ENCODE assay signal across 8 mouse cellular contexts in the genomic region with DNA sequence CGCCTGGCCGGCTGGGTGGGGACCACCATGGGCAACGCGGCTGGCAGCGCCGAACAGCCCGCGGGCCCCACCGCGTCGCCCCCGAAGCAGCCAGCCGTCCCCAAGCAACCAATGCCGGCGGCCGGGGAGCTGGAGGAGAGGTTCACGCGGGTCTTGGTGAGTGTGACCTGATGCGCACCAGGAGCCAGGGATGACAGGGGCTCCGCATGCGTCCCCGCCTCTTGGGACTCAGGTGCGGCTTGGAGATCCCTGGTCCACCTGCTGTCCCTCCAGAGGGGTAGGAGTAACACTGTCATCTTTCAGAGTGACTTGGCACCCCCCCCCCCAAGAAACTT. TPM values are rescaled to one million over a fixed set of nuclear protein-coding genes. Genes with fewer than 3 reads are reported as not detected.
DNase-seq lines count a peak whose midpoint lies in the region; ATAC-seq lines count a peak whose summit lies in the region.

No protein-coding gene starts in this region.

- H3K4me2 ChIP-seq in heart, embryonic 12.5 days: peak overlapping the region; percentile 95
- H3K4me2 ChIP-seq in midbrain, embryonic 12.5 days (replicated peaks): peak overlapping the region; percentile 88

- WGBS in heart, embryonic 12.5 days: 3% methylated on average over 23 of the region's 23 CpGs
- 1% methylated on average over 18 of the region's 23 CpGs for WGBS in midbrain, embryonic 12.5 days

- H3K4me1 ChIP-seq in heart, embryonic 12.5 days (replicated peaks): peaks cover 23% of the 10 kb centered on the region
- peaks cover 15% of the 10 kb centered on the region for H3K4me1 ChIP-seq in midbrain, embryonic 12.5 days

- no peak for ATAC-seq in heart, embryonic 12.5 days (ENCODE audit: insufficient number of reproducible peaks, low FRiP score)
- no peak for ATAC-seq in midbrain, embryonic 12.5 days (ENCODE audit: low FRiP score, low read depth)

- peak overlapping the region; percentile 63 for H3K4me3 ChIP-seq in heart, embryonic 12.5 days
- H3K4me3 ChIP-seq in midbrain, embryonic 12.5 days: peak overlapping the region; percentile 64

- intact Hi-C loops in heart, postnatal 14 days (cut with DNase I): no loop called here

- H3K36me3 ChIP-seq in heart, embryonic 12.5 days: no peaks in the 10 kb centered on the region
- no peaks in the 10 kb centered on the region for H3K36me3 ChIP-seq in midbrain, embryonic 12.5 days

- H3K27me3 ChIP-seq in heart, embryonic 12.5 days (replicated peaks): peaks cover 64% of the 10 kb centered on the region
- peaks cover 63% of the 10 kb centered on the region for H3K27me3 ChIP-seq in midbrain, embryonic 12.5 days

- H3K9ac ChIP-seq in heart, embryonic 12.5 days: peak overlapping the region; percentile 67
- H3K9ac ChIP-seq in midbrain, embryonic 12.5 days (replicated peaks): peak overlapping the region; percentile 60; the same call in 1 of the 2 replicates

- no peaks in the 10 kb centered on the region for H3K9me3 ChIP-seq in heart, embryonic 12.5 days (replicated peaks)
- H3K9me3 ChIP-seq in midbrain, embryonic 12.5 days: no peaks in the 10 kb centered on the region

- no peak overlapping the region for H3K27ac ChIP-seq in heart, embryonic 12.5 days (ENCODE audit: poor library complexity, severe bottlenecking)
- H3K27ac ChIP-seq in midbrain, embryonic 12.5 days (replicated peaks): no peak overlapping the region

- no peak for DNase-seq in heart, postnatal 14 days
- DNase-seq in MN1 (ENCODE audit: low spot score): peak; percentile 55
- DNase-seq in heart, postnatal 4 days: peak; percentile 29
- DNase-seq in left cerebral cortex, adult 11 months (ENCODE audit: low spot score): no peak
- DNase-seq in spleen, postnatal 14 days (ENCODE audit: low spot score in 2 of 2): no peak
- DNase-seq in cerebellum, adult 9-11 months: no peak

RNA-seq across cellular contexts. Expression of gene Fmnl1, which starts 0.3 kb away (rescaled TPM):
- 1.1 and 1.7 TPM in 2 replicates for polyA plus RNA-seq in heart, embryonic 12.5 days (2016; fragmentation: Nextera tagmentation; extraction: Ambion mirVana)
- total RNA-seq in heart, postnatal 14 days (2021): 10 to 100 TPM; 16.8 to 21.6 TPM
- total RNA-seq in heart, postnatal 4 days (2021): 1 to 10 TPM; 7.4 to 8.6 TPM
- polyA plus RNA-seq in midbrain, embryonic 12.5 days (2016; fragmentation: Nextera tagmentation; extraction: Ambion mirVana): 1.3 and 1.8 TPM in 2 replicates

RNA-seq across cellular contexts. Expression of gene 1700023F06Rik, which starts 37.1 kb away (rescaled TPM):
- polyA plus RNA-seq in heart, embryonic 12.5 days (2016; fragmentation: Nextera tagmentation; extraction: Ambion mirVana): 0.17 TPM in 1 of 2 replicates, not detected in the other
- total RNA-seq in heart, postnatal 14 days (2021): not detected
- not detected for total RNA-seq in heart, postnatal 4 days (2021)
- polyA plus RNA-seq in midbrain, embryonic 12.5 days (2016; fragmentation: Nextera tagmentation; extraction: Ambion mirVana): not detected in 2 replicates

RNA-seq across cellular contexts. Expression of gene Hexim2, which starts 39.0 kb away (rescaled TPM):
- polyA plus RNA-seq in heart, embryonic 12.5 days (2016; fragmentation: Nextera tagmentation; extraction: Ambion mirVana): 7.8 and 8.4 TPM in 2 replicates
- total RNA-seq in heart, postnatal 14 days (2021): 1 to 10 TPM; 1.8 to 3.3 TPM
- 1 to 10 TPM; 4.2 to 4.8 TPM for total RNA-seq in heart, postnatal 4 days (2021)
- 9.7 and 10.5 TPM in 2 replicates for polyA plus RNA-seq in midbrain, embryonic 12.5 days (2016; fragmentation: Nextera tagmentation; extraction: Ambion mirVana)

RNA-seq across cellular contexts. Expression of gene Spata32, which starts 47.0 kb away (rescaled TPM):
- polyA plus RNA-seq in heart, embryonic 12.5 days (2016; fragmentation: Nextera tagmentation; extraction: Ambion mirVana): not detected in 2 replicates
- not detected for total RNA-seq in heart, postnatal 14 days (2021)
- total RNA-seq in heart, postnatal 4 days (2021): not detected
- polyA plus RNA-seq in midbrain, embryonic 12.5 days (2016; fragmentation: Nextera tagmentation; extraction: Ambion mirVana): 0.21 TPM in 1 of 2 replicates, not detected in the other

RNA-seq across cellular contexts. Expression of gene Hexim1, which starts 55.2 kb away (rescaled TPM):
- 2.8 and 3.0 TPM in 2 replicates for polyA plus RNA-seq in heart, embryonic 12.5 days (2016; fragmentation: Nextera tagmentation; extraction: Ambion mirVana)
- total RNA-seq in heart, postnatal 14 days (2021): 10 to 100 TPM; 18.5 to 20.4 TPM
- 10 to 100 TPM; 14.8 to 15.7 TPM for total RNA-seq in heart, postnatal 4 days (2021)
- 2.6 and 3.1 TPM in 2 replicates for polyA plus RNA-seq in midbrain, embryonic 12.5 days (2016; fragmentation: Nextera tagmentation; extraction: Ambion mirVana)

Comparison
In these comparisons a context has a peak if more than half of its experiments do, and no peak if none do; other contexts are left out.
1. DNase-seq: peak in MN1 (single experiment) and heart, postnatal 4 days (single experiment); none in heart, postnatal 14 days (0 of 2), left cerebral cortex, adult 11 months (single experiment), spleen, postnatal 14 days (0 of 2) and cerebellum, adult 9-11 months (single experiment).